Mouse (Mus musculus) CH12.LX (cell line): ENCODE data around the gene Dnase1l2. TPM values are rescaled to one million over a fixed set of nuclear protein-coding genes. Genes with fewer than 3 reads are reported as not detected.

ENCODE experiments used
- DNase-seq: peaks from one replicate; pipeline ENCODE4 v3.0.0-alpha.2; 2013; ENCODE audit errors: extremely low read depth
- H3K27ac ChIP-seq: 2 replicates; pipeline ENCODE4 v1.5.1; 2012; ENCODE audit warnings: low read depth, mild to moderate bottlenecking, control low read depth, moderate library complexity; ENCODE audit not compliant: insufficient read depth
- H3K27me3 ChIP-seq: replicated peaks from 2 replicates; pipeline ENCODE3; 2012; ENCODE audit warnings: inconsistent platforms
- H3K36me3 ChIP-seq, 2 experiments: replicated peaks in 1 of 2; 2 replicates each; pipeline versions ENCODE3 to v1.6.1; 2012; ENCODE audit warnings: inconsistent platforms in 1 of 2, low read length in 1 of 2, mild to moderate bottlenecking in 1 of 2, mixed read lengths in 1 of 2, moderate library complexity in 1 of 2; ENCODE audit not compliant: control insufficient read depth in 1 of 2, insufficient read depth in 1 of 2
- H3K4me1 ChIP-seq, 2 experiments: 2 replicates each; pipeline ENCODE4 v1.6.1; 2012; ENCODE audit warnings: inconsistent platforms in 1 of 2, moderate library complexity in 1 of 2; ENCODE audit not compliant: insufficient read depth in 2 of 2, control insufficient read depth in 1 of 2
- H3K4me2 ChIP-seq: 2 replicates; pipeline ENCODE4 v1.6.1; 2012; ENCODE audit warnings: low read depth, mild to moderate bottlenecking, control low read depth; ENCODE audit not compliant: poor library complexity, insufficient read depth, severe bottlenecking
- H3K4me3 ChIP-seq, 3 experiments: fragments of 150-350 bp in 1 of 3; sonication (generic) in 1 of 3; replicated peaks in 1 of 3; 2 replicates each; pipeline versions ENCODE3 to v1.5.1; 2011 to 2012; ENCODE audit warnings: low read depth in 2 of 3, low read length in 2 of 3, mild to moderate bottlenecking in 2 of 3, moderate library complexity in 2 of 3, control low read depth in 1 of 3, improper control_type of control experiment in 1 of 3, inconsistent platforms in 1 of 3, mixed read lengths in 1 of 3; ENCODE audit not compliant: poor library complexity in 1 of 3
- H3K79me2 ChIP-seq: replicated peaks from 2 replicates; pipeline ENCODE4 v1.6.1; 2012; ENCODE audit warnings: mild to moderate bottlenecking, moderate library complexity; ENCODE audit not compliant: control insufficient read depth, poor library complexity, insufficient read depth, severe bottlenecking; ENCODE audit errors: extremely low read depth
- H3K9ac ChIP-seq: 2 replicates; pipeline ENCODE4 v1.6.1; 2012; ENCODE audit warnings: low read depth, mild to moderate bottlenecking, control low read depth, moderate library complexity; ENCODE audit not compliant: insufficient read depth
- H3K9me3 ChIP-seq: replicated peaks from 2 replicates; pipeline ENCODE3; 2012; ENCODE audit warnings: low read length, inconsistent platforms, mixed read lengths
- EP300 ChIP-seq: IDR thresholded peaks from 2 replicates; pipeline ENCODE4 v1.6.1; 2011; ENCODE audit warnings: low read length, improper control_type of control experiment
- ETS1 ChIP-seq: conservative IDR thresholded peaks from 2 replicates; pipeline ENCODE4 v1.6.1; 2012; ENCODE audit warnings: low read depth, mild to moderate bottlenecking, inconsistent platforms, low read length, improper control_type of control experiment, moderate library complexity
- GABPA ChIP-seq: IDR thresholded peaks from 2 replicates; pipeline ENCODE4 v1.6.1; 2012; ENCODE audit warnings: low read depth, low read length, improper control_type of control experiment, inconsistent platforms; ENCODE audit not compliant: insufficient replicate concordance
- MAZ ChIP-seq: IDR thresholded peaks from 2 replicates; pipeline ENCODE4 v1.6.1; 2012; ENCODE audit warnings: low read depth, mild to moderate bottlenecking, inconsistent platforms, low read length, improper control_type of control experiment, moderate library complexity
- NELFE ChIP-seq: IDR thresholded peaks from 2 replicates; pipeline ENCODE4 v1.6.1; 2011; ENCODE audit warnings: low read depth, low read length, improper control_type of control experiment
- PAX5 ChIP-seq: IDR thresholded peaks from 2 replicates; pipeline ENCODE4 v1.6.1; 2012; ENCODE audit warnings: low read length, inconsistent platforms, mixed read lengths
- POLR2A ChIP-seq: IDR thresholded peaks from 2 replicates; pipeline ENCODE4 v1.6.1; 2011; ENCODE audit warnings: low read depth, mild to moderate bottlenecking, improper control_type of control experiment, low read length
- POLR2AphosphoS2 ChIP-seq: IDR thresholded peaks from 2 replicates; pipeline ENCODE4 v1.6.1; 2011; ENCODE audit warnings: low read depth, low read length, improper control_type of control experiment
- RAD21 ChIP-seq: IDR thresholded peaks from 2 replicates; pipeline ENCODE4 v1.6.1; 2011; ENCODE audit warnings: low read depth, mild to moderate bottlenecking, low read length, improper control_type of control experiment, moderate library complexity
- RCOR1 ChIP-seq: conservative IDR thresholded peaks from 2 replicates; pipeline ENCODE4 v1.6.1; 2012; ENCODE audit warnings: low read depth, mild to moderate bottlenecking, inconsistent platforms, low read length, improper control_type of control experiment
- USF2 ChIP-seq: conservative IDR thresholded peaks from 2 replicates; pipeline ENCODE4 v1.6.1; 2011; ENCODE audit warnings: low read depth, low read length, improper control_type of control experiment
- ZC3H11A ChIP-seq: IDR thresholded peaks from 2 replicates; pipeline ENCODE4 v1.6.1; 2012; ENCODE audit warnings: low read depth, mild to moderate bottlenecking, inconsistent platforms, low read length, improper control_type of control experiment
- dilution Hi-C: fragments of 300-500 bp; cut with MboI; formaldehyde crosslinking; loops from 2 replicates; pipeline ENCODE4 v1.14.3; 2020; ENCODE audit warnings: low sequenced_read_pairs; ENCODE audit not compliant: extremely low pct_unique_long_range_greater_than_20kb, extremely low pct_ligation_motif_present
- in situ Hi-C: fragments of 300-500 bp; cut with MboI; formaldehyde crosslinking; loops from 3 replicates; pipeline ENCODE4 v1.14.3; 2019; ENCODE audit warnings: low sequenced_read_pairs, low pct_ligation_motif_present, low pct_unique_long_range_greater_than_20kb, mixed read lengths
- polyA plus RNA-seq: library from polyadenylated mRNA; unstranded; fragments of >175 nt; gene quantifications from 2 replicates; pipeline ENCODE4 v1.2.1, GENCODE M21; 2012; ENCODE audit warnings: low read depth; ENCODE audit not compliant: insufficient read length
- total RNA-seq, 2 experiments: library from RNA; depleted of rRNA; stranded (reverse); fragments of 300-350 nt in 1 of 2; fragments of >200 nt in 1 of 2; gene quantifications; 2 replicates each; pipeline ENCODE4 v1.2.3; 2012 to 2014

Dnase1l2 gene
- total and polyA plus RNA-seq, 3 experiments: 0.82 to 1.5 (median 1.1) TPM

GRCm38 (mm10) chr17:24478663-24479380 is 35.9 kb upstream of the Dnase1l2 start, which contains the start of gene Mlst8 (continued):
- no peak for TF ChIP-seq RCOR1
- TF ChIP-seq PAX5: no peak
- no peak for TF ChIP-seq EP300
- TF ChIP-seq ETS1: no peak
- peak; percentile 80; the same call in 1 of the 2 replicates for TF ChIP-seq MAZ
- TF ChIP-seq GABPA: no peak; the same call in 1 of the 2 replicates
- TF ChIP-seq USF2: no peak
- TF ChIP-seq POLR2AphosphoS2: no peak; the same call in 1 of the 2 replicates

DNA sequence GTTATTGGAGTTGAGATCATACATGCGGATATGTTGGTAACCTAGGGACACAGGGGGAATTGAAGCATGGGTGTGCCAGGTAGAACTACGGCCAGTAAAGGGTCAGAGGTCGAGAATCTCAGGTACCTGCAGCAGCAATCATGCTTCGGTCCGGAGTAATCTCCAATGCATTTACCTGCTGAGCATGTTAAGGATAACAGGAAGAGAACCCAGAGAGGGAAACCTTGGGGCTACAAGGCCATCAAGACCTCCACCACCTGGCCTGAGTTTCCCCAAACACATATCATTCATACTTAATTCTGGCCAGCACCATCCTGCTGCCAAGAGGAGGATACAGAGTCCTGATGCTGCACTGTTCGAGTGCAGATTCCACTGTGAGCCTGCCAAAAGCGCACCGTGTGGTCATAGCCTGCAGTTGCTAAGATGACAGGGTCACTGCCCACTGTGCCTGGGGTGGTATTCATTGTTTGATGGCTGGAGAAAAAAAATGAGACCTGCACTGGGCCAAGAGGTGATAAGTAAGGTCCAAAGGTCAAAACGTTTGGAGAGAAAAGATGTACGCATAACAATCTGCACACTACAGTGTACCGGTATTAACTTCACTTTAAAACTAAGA is 35.2 kb upstream of the Dnase1l2 start:
- H3K4me3 ChIP-seq: peak overlapping the region; percentile 36 to 81 (median 72)
- H3K9ac ChIP-seq: peak overlapping the region; percentile 61
- H3K27me3 ChIP-seq: no peaks in the 10 kb centered on the region
- H3K79me2 ChIP-seq: no peaks in the 10 kb centered on the region
- TF ChIP-seq POLR2A (no peak), RAD21 (no peak), NELFE (no peak), ETS1 (no peak), PAX5 (no peak), ZC3H11A (no peak)
- peaks cover 34 to 48% of the 10 kb centered on the region in 2 experiments for H3K36me3 ChIP-seq
- in situ Hi-C loops: loop anchor here (5.0 kb wide), 1 partner anchor 54 kb away; the partner anchor contains the start of gene Rab26
- H3K27ac ChIP-seq: no peak overlapping the region
- peaks cover 7 to 22% of the 10 kb centered on the region in 2 experiments; a peak in 3 of 4 replicates for H3K4me1 ChIP-seq
- H3K4me2 ChIP-seq: peak overlapping the region; percentile 77
- DNase-seq: no peak
- no peaks in the 10 kb centered on the region for H3K9me3 ChIP-seq
- dilution Hi-C loops: no loop called here

- Histone ChIP-seq H3K27ac (no peak overlapping the region), H3K9ac (peak overlapping the region; percentile 61; the same call in 1 of the 2 replicates), H3K9me3 (no peaks in the 10 kb centered on the region), H3K4me3 (no peak overlapping the region), H3K4me1 (peaks cover 12 to 30% of the 10 kb centered on the region in 2 experiments; a peak in 3 of 4 replicates), H3K27me3 (no peaks in the 10 kb centered on the region), H3K79me2 (no peaks in the 10 kb centered on the region), H3K4me2 (no peak overlapping the region), H3K36me3 (peaks cover 39 to 56% of the 10 kb centered on the region in 2 experiments)
- dilution Hi-C loops: no loop called here
- DNase-seq: no peak
- in situ Hi-C loops: loop anchor here (5.0 kb wide), 1 partner anchor 55 kb away; the partner anchor contains the start of gene Rab26
- no peak for TF ChIP-seq EP300
Measured at GRCm38 (mm10) chr17:24477053-24477984, 34.4 kb upstream of the Dnase1l2 start.
